Mouse (Mus musculus) T-helper 17 cell (primary cell): ENCODE results near the gene Mrtfb.

ENCODE experiments used
- in situ Hi-C, 2 experiments: fragments of 300-600 bp; cut with MboI, MseI; formaldehyde crosslinking; loops; 1 replicate in 1 of 2; 2 replicates in 1 of 2; pipeline ENCODE4 v1.15.1; 2025; ENCODE audit warnings: high pct_unique_total_duplicates in 2 of 2

The Mrtfb gene

DNA sequence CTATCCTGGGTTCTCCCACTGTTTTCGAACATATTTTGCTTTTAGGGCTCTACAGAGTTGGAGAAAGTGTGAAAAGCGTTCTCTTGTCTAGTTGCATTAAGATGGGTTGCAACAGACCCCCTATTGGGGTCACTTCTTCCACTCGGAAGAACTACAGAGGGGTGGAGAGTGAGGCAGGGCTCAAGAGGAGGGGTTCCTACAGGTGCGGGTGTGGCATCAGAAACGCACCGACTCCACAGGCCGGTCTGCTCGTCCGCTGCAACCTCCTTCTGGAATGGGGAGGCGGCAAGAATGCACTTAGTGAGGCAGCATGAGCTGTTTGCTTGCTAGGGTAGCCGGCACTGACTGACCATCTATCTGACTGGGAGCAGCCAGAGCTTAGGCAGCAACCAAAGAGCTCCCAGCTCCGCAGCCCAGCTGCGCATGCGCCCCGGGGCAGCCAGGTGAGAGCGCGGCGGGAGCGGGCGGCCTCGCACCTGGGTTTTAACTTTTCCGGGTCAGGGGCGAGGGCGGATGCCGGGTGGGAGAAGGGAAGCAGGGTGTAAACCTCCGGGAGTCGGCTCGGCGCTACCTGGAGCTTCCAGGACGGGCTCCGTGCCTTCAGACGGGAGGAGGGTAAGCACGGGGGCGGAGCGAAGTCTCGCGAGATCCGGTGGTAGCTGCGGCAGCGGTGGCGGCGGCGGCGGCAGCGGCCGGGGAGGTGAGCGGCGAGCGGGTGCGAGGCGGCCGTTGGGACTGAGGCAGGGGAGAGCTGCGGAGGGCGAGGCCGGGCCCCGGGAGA is at the start of gene Mrtfb:
Gene Mrtfb (plus strand): TSS at position 627 of the 781 bp plus-strand sequence.
- in situ Hi-C loops, result loop anchor here (5.0 to 10.0 kb wide), 2 partner anchors 94 to 141 kb away; no protein-coding TSS in a partner anchor

DNA sequence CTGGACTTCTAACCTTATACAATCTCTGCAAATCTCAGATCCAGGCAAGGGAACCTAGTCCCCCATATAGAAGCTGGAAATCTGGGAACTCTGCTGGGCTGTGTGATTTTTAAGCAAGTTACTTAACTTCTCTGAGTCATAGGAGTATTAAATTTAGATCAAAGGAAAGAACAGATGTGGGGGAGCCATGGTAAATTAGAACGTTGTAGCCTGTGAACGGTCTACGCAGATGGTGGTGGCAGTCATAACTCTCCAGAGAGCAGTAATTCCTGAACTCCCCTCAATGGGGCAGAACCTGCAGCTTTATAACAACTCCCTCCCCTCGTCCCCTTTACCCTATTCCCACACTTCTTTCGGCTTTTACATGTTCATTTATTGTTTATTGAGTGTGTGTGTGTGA is 48.6 kb upstream of the Mrtfb start:
- in situ Hi-C loops, result no loop called here

DNA sequence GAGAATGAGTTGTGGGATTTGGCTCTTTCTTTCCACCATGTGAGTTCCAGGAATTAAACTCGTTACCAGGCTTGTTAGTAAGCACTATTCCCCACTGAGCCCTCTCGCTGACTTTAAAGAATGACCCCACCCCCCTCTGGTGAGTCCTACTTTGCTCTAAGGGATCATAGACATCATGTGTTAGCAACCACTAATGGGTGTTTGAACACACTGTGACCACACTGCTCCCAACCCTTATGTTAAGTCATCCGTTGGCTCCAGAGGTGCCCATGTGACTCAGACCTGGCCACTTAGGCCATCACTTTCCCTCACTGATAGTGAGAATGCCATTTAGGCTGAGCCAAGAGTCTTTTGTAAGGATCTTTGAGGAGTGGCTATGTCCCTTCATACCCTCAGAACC is 48.2 kb upstream of the Mrtfb start:
- in situ Hi-C loops, result no loop called here

DNA sequence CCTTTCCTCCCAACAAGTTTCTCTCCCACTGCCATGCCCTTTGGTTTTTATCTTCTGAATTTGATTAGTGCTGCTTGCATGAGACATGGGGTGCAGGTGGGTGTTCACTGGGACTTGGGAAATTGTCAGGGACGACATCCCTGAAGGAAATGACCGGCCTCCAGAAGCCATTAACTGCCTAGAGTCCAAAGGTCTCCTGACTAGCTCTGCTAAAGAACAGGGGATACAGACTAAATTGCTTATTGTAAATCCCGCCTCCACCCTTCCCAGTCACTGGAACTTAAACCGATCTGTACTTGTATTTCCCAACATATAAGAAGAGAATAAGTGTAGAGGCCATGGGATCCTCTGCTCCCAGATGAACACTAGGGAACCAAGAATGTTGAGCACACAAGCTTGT is 43.5 kb upstream of the Mrtfb start:
- in situ Hi-C loops, result no loop called here

DNA sequence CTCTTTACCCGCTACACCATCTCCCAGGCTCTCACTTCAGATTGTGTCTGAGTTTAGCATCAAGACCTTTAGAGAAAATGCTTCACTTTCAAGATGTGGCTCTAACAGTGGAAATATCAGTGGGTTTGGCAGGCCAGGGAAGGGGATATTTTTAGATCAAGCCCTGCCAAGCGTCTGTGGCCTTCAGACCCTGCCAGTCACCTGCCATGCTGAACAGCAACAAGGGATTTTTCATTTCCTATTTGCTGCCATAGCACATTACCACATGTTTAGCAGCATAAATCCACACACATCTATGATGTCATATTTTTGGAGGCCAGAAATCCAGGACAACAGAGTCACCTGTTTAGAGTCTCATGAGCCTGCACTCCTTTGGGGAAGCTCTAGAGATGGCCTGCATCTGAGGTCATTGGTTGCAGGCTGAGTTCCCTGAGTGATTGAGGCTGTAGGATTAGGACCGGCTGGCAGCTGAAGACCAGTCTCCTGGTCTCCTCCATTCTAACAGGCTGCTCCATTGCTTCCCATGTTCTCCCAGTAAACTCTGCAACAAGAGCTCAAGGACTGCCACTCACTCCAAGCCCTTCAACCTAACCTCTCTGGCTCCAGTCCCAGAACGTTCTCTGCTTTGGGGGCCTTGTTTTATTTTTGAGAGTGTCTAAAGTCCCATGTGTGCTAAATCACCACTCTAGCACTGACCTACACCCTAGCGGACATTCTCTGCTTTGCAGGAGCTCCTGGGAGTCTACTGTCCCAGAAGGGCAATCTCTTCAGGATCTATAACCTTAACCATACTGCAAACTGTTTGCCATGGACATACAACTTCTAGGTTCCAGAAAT is 39.9 kb upstream of the Mrtfb start:
- in situ Hi-C loops, result no loop called here

DNA sequence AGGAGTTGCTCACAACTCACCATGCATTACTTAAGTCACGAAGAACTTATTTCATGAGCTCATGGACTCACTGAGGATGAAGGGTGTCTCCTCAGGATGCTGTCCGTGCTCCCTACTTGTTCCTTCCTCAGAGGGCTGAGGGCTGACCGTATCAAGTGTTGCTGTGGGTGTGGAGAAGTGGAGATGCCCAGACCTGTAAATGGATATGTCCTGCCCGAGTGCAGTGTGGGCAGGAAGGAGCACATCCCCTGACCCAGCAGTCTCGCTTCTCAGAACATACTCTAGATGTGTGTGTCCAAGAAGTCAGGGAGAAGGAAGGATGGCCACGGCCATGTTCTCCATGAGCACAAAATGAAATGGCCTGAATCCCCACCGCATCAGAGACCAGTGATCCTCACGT is 38.3 kb upstream of the Mrtfb start:
- in situ Hi-C loops, result no loop called here

DNA sequence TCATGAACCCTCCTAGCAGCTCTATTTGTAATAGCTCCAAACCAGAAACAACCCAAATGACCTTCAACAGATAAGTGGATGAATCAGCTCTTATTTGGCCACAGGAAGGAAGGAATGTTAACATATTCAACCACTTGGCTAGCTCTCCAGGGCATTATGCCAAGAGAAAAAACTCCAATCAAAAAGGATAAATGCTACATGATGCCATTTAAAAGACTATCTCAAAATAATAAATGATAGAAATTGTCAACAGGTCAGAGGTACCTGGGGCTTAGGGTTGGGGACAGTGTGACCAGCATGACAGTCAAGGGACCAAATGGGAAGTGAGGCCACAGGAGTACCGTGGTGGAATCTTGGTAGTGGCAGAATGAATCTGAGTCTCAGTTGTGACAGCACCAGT is 34.8 kb upstream of the Mrtfb start:
- in situ Hi-C loops, result no loop called here

DNA sequence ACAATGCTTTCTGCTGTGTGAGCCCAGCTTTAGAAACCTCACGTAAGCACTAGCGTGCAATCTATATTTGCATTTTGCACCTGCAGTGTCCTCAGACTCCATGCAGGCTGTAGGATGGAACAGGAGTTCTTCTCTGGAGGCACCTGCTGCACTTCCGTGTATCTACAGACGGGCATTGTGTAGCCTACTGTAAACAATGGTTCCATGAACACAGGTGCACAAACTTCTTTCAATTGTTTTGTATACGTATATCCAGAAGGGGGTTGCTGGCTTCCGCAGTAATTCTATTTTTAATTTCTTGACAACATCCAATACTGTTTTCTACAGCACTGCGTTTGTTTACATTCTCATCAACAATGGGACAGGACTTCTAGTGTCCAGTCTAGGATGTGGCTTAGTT is 24.2 kb upstream of the Mrtfb start:
- in situ Hi-C loops, result no loop called here

DNA sequence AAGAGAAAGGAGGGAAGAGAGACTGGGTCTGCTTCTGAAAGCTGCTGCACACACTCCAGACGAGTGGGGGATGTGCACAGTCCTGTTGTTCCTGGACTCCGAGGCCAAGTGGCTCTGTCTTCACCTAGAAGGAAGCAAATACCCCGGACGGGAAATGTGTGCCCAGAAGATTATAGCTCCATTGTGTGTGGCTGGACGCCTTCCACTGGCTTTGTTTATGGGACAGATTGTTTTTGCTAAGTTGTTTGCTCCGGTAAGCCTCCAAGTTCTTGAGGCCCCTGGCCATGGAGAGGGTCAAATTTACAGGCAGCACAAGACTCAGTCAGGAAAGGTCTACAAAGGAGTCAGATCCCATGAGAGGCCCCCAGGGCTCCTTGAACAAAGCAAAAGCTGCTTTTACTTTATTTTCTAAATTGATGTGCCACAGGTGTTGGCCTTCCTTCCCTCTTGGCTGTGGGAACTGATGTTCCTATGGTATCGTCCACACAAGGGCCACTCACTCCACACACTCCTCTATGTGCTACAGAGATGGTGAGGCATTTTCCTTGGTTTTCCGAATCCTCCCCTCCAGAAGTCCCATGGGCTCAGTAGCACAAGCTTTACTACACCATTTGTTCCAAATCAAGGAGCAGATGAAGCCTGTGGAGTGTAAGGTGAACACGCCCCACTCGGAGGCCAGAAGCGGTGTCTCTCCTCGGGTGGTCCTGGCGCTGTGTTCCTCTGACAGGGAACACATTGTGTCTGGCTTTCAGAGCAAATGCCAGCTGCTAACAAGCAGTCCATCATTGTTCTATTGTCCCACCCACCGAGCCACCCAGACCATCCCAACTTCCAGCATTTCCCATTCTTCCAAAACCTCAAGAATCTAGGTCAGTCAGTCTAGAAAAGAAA is 23.1 kb upstream of the Mrtfb start:
- in situ Hi-C loops, result no loop called here

DNA sequence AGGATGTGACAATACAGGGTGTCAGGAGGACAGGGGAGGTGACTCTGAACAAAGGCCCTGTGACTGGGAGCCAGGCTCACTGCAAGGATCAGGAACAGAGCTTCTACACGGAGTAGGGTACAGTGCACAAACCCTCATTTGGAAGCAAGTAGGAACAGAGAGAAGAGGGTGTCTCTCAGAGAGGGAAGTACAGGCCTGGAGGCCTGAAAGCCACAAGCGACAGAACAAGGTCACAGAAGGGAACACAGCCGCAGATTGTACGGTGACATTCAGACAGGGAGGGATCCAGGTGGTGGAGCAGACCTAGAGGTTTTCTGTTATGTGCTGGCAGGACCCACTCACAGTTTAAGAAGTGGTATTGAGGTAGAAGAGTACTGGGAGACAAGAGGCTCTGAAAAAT is 17.2 kb upstream of the Mrtfb start:
- in situ Hi-C loops, result no loop called here

DNA sequence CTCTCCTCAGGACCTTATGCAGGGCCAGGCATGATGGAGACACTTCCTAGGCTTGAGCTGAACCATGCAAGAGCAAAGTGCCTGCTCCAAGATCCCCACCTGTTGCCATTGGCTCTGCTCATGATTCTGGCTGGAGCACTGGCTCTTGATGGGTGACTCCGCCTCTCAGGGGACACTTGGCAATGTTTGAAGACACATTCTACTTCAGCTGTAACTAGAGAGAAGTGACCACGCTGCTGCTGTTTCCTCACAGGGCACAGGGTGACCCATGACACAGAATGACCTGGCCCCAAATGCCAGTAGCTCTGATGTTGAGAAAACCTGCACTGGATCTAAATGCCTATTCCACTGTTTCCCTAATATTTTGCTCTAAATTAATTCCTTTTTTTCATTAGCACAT is 16.7 kb upstream of the Mrtfb start:
- in situ Hi-C loops, result no loop called here

DNA sequence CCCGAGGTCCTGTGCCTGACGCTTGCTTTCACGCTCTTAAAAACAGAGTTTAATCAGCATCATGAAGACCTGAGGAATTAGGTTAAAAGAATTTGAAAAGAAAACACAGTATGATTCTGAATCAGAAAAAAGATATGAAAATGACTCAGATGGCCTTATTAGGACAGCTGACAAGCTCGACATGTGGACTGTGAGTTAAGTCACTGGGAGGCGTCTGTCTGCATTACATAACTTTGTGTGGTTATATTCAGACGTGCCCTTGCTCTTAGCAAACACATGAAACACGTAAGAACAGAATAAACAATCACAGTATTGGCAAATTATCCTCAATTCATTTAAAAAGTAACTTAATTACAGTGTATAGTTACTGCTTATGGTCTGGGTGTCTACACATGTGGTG is 16.0 kb upstream of the Mrtfb start:
- in situ Hi-C loops, result no loop called here

DNA sequence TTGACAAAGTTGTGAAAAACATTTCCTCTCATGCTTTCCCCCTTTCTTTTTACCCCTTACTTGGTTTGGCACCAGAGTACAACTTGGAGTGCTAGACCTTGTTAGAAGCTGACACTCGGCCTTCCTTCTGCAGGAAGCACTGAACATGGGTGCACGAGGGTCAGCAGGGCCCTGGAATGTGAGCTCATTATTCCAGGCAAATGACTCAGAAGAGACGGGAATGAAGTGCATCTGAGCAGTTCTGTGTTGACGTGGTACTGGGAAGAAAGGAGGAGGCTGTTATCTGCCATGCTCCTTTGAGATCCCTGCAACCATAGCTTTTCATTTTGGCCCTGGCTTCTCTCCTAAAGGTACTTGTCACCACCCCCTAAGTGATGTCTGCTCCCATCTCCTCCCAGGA is 10.6 kb upstream of the Mrtfb start:
- in situ Hi-C loops, result loop anchor here in 1 of 2 experiments (5.0 kb wide), 1 partner anchor 1503 kb away; no protein-coding TSS in a partner anchor

DNA sequence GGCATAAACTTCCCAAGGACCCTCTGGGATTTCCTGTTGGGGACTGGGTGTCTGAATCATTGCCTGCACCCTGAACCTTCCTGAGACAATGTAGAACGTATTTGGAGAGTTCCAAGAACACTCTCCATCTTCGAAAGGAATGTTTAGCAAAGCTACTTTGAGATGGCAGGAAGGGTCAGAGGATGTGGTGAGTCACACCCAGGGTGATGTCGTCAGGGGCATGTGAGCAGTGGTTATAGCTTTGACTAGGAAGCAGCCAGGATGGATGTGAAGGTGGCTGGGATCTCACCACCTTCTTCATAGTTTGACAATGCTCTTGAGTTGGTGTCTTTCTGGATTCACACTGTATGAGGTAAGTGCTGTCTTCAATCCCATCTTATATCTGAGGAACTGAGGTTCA is 9.4 kb upstream of the Mrtfb start:
- in situ Hi-C loops, result loop anchor here in 1 of 2 experiments (5.0 kb wide), 1 partner anchor 1505 kb away; no protein-coding TSS in a partner anchor

DNA sequence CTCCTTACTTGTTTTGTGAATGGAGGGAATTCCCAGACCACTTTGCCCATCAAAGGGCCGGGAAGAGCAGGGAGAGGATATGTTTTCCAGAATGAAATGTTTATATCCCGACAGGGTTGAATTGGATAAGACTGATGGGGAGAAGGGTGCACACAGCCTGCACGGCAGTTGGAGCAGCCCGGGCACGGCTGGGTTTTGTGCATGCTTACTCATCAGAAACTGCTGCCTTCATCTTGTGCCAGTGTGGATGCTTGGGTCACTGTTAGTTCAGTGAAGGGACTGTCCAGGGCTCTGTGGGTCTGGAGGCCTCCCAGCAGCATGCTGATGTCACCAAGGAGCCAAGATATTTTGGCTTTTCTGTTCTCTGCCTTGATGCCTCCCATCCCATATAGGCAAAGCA is 6.2 kb upstream of the Mrtfb start:
- in situ Hi-C loops, result loop anchor here in 1 of 2 experiments (10.0 kb wide), 1 partner anchor 135 kb away; no protein-coding TSS in a partner anchor

DNA sequence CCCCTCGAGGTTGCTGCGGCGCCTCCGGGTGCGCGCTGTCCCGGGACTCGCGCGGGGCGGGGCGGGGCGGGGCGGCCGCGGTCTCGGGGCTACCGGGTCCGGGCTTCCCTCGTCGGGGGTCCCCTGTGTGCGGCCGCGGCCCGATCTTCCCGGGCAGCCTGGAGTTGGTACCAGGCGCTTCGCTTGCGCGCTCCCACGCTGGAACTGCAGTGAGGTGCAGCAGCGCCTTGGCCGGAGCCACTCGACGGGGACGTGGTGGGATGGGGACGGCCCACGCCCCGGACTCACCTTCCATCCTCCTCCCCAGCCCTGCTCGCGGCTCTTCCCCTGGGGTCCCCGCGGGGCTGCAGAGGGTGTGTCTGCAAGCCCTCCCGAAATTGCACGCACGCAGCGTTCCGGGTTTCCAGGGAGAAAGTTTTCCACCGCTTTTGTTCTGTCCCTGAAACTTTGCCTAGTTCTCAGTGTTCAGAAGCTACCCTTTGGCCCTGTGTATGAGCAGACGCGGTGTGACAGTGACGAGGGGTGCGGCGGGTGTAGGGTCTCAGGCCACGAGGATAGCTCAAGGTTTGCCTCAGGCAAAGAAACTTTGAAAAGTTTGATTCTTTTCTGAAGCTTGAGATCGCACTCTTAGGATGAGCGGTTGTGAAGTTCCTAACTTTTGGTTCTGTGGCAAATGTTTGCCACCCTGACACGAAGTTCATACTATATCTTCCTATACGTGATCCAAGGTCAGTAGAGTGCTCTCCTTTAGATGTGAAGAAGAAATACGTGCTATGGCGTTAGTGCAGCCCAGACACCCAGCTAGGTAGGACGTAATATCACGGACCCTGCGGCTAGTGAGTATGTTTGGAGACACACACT is 616 bp downstream of the Mrtfb start:
- in situ Hi-C loops, result loop anchor here (5.0 to 10.0 kb wide), 2 partner anchors 95 to 142 kb away; no protein-coding TSS in a partner anchor

DNA sequence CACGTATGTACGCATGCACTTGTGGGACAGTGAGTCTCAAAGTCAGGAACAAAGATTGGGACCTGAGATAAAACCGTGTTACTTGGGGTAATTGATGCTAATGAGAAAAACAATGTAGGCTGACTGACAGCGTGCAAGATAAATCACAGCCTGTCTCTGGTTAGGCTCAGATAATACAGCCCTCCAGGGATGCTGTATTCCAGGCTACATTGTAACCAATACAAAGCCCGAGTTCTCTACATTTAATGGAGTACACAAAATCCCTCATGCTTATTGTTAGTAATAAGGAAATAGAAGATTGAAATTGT is 1.2 kb downstream of the Mrtfb start:
- in situ Hi-C loops, result loop anchor here (5.0 to 10.0 kb wide), 2 partner anchors 95 to 143 kb away; no protein-coding TSS in a partner anchor

DNA sequence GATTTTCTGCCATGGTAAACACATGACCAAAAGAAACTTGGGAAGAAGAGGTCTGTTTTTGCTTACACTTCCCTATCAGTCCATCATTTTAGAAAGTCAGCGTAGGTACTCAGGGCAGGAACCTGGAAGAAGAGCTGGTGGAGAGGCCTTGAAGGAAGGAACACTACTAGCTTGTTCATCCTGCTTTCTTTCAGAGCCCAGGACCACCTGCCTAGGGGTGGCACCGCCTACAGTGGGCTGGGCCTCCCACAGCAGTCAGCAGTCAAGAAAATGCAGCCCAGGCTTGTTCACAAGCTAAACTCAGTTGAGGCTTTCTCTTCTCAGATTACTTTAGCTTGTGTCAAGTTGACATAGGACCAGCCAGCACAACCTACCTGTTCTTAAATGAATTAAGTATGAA is 2.7 kb downstream of the Mrtfb start:
- in situ Hi-C loops, result loop anchor here (5.0 to 10.0 kb wide), 2 partner anchors 97 to 144 kb away; no protein-coding TSS in a partner anchor

DNA sequence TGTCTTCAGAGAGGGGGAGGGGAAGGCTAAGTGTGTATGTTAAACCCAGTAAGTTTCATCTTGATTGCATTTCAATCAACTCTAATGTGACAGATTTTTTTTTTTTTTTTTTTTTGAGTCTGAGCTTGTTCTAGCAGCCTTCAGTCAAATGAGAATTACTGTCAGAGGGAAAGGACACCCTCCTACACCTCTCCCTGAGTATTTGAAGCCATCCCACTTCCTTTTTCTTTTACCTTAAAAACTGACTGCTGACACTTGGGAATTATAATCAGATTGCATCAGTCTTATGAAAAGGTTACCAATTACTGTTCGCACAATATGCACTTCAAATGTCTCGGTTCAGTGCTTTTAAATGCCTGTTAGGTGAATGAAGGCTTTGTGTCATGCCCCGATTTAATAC is 10.0 kb downstream of the Mrtfb start:
- in situ Hi-C loops, result no loop called here

DNA sequence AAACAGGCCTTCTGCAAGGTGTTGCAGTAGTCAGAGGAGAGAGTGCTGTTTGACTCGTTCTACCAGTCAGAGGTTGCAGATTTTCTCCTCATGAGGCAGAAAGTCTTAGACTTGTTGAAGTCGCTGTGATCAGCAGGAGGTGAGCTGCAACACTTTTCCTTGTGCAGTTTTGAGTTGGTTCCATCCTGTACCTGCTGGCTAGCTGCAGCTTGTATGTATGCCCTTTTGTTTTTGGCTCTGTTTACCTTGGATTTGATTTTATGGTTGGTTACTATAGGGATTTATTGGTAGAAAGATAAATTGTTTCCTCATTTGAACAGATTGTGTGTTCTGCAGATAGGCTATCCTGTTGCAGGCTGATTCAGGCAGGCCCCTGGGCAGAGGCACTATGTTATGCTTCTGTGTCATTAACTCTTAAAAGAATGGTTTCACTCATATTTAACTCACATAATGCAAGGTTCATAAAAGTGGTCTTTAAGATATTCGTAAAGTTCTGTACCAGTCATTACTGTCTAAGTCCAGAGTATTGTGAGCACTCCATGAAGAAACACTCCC is 11.1 kb downstream of the Mrtfb start:
- in situ Hi-C loops, result no loop called here
